Mouse (Mus musculus) thymus, postnatal 25 days (tissue): ENCODE results near the gene Ccr1.

ENCODE experiments used
- DNase-seq: peaks from one replicate; pipeline ENCODE4 v3.0.0; 2022

Ccr1 gene

DNA sequence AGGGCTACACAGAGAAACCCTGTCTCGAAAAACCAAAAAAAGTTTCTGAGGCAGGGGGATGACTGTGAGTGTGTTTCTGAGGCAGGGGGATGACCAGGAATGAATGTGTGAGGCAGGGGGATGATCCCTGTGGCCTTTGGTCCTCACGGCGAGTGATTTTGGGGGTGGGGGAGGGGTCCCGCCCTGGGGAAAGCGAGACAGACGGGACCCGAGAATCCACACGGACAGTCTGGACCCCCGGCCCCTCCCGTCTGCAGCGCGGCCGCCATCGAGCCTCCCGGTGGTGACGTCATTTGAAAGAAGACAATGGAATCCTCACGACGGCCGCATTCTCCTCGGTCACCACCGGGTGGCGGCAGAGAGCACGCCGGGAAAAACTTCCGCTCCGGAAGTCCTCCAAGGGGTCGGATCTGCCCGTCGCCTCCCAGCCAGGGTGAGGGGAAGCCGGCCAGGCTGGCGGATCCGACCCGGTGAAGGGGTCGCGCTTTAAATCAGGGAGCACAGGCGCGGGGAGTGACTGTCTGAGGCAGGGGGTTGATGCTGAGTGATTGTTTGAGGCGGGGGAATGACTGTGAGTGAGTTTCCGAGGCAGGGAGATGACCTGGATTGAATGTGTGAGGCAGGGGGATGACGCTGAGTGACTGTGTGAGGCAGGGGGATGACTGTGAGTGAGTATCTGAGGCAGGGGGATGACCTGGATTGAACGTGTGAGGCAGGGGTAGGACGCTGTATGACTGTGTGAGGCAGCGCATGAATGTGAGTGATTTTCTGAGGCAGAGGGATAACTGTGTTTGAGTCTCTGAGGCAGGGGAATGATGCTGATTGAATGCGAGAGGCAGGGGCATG lies 43.2 kb downstream of the Ccr1 start:
- DNase-seq: peak; percentile 88

DNA sequence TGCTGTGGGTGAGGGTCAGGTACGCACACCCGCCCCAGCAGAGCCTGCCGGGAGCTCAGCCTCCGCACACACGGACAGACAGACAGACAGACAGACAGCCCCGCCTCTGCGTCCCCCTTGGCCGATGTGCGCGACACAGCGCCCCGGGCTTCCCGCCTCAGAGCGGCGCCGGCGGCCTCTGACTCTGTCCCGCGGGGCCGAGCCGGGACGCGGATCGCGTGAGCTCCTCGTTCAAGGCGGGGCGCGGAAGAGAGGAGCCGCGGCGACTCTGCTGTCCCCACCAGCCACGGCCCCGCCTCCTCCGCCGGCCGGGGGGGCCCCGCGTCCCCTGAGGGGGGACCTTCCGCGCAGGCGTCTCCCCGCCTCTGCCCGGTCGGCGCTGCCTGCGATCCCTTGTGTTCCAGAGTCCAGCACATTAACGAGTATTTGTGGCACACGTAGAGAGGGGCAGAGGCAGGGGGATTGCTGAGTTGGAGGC lies 43.9 kb downstream of the Ccr1 start:
- DNase-seq: peak; percentile 91

DNA sequence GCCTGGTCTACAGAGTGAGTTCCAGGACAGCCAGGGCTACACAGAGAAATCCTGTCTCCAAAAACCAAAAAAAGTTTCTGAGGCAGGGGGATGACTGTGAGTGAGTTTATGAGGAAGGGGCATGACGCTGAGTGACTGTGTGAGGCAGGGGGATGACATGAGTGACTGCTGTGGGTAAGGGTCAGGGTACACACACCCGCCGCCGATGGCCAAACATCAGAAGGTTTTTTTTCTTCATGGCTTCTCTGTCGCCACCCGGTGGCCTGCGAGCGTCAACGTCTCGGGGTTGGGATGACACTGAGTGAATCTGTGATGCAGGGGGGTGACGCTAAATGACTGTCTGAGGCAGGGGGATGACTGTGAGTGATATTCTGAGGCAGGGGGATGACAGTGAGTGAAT lies 44.5 kb downstream of the Ccr1 start:
- peak; percentile 84 for DNase-seq

DNA sequence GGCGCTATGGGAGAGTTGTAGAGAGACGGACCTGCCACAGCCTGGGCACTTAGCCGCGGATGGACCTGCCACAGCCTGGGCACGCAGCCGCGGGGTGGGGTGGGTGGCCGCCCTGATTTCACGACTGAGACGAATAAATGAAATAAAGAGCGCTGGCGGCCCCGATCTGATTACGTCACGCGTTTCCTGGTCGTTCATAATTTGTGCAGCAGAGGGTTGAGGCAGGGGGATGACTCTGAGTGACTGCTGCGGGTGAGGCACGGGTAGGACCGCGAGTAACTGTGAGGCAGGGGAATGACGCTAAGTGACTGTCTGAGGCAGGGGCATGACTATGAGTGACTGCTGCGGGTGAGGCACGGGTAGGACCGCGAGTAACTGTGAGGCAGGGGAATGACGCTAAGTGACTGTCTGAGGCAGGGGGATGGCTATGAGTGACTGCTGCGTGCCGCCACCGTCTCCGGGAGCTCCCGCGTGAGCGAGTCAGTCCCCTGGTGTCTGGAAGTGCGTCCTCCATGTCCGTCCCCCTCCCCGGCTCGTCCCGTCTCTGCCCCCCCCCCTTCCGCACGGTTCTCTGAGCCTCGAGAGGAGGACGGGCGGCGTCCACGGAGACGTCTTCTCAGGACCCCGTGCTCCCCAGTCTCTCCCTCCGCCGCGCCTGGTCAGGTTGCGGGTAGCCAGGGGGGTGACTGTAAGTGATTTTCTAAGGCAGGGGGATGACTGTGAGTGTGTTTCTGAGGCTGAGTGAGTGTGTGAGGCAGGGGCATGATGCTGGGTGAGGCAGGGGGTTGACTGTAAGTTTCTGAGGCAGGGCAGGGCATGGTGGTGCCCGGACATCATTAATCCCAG lies 45.1 kb downstream of the Ccr1 start:
- DNase-seq: peak; percentile 47
